Mouse (Mus musculus): Measurements from ENCODE around the gene Snd1.
A peak's percentile ranks its signal among the peaks of the same experiment; 100 is the strongest.

The Snd1 gene

DNA sequence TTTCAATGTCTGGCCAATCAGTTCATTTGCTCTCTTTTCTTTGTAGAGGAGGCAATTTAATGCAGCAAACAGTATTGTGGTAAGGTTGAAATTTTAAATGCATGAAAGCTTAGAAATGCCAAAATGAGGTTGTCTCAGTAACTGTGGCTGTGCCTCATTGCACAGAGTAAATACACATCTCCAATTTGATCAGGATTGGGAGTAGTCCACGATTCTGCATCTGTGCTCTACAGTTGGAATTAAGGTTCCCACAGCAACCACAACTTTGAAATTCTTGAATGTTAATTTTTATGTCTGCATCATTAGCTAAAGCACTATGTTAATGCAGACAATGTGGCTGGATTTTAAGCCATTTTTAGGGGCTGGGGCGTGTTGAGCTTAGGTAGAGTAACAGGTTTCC lies 72.0 kb downstream of the Snd1 start:
- no peak for DNase-seq (ENCODE audit: low spot score)

- DNase-seq (ENCODE audit: low spot score): peak; percentile 88
Observed at GRCm38 (mm10) chr6:28549374-28549773, 74.4 kb downstream of the Snd1 start.

DNA sequence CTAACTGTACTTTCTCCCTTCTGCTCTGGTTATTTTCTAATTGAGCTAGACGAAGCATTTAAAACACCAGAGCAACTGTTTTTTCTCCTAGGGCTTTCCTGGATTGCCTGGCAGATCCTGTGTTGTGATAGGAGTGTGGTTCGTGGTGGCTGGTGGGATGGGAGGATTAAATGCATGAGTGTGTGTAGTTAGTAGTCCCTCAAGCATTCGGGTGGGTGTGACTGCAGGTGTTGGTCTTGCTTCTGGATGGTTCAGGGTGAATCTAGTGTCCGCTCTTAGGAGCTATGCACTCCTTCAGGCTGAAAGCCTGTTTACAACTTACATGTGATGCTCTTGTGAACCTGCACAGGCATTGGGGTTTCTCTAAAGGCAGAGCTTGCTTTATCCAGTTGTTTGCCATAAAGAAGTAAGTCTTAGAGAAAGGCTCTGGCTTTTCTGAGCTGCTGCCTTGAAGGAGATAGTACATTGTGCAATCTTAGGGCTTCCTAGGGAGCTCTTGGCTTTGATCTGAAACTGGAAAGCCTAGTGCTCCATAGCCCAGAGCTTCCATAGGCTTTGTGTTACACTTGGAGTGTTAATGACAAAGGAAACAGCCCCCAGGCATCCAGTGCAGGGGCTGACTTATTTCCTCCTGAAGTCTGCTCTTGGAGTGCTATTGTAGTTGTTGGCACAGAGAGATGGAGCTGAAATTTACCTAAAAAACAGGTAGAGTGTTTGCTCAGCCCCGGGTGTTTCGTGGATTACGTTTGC lies 75.5 kb downstream of the Snd1 start:
- DNase-seq (ENCODE audit: low spot score): no peak

GRCm38 (mm10) chr6:28554470-28554869 lies 79.5 kb downstream of the Snd1 start:
- DNase-seq (ENCODE audit: low spot score): no peak

GRCm38 (mm10) chr6:28555002-28555401 lies 80.1 kb downstream of the Snd1 start:
- no peak for DNase-seq (ENCODE audit: low spot score)

GRCm38 (mm10) chr6:28555428-28555827 lies 80.5 kb downstream of the Snd1 start:
- no peak for DNase-seq (ENCODE audit: low spot score)

GRCm38 (mm10) chr6:28557728-28558127 lies 82.8 kb downstream of the Snd1 start:
- DNase-seq (ENCODE audit: low spot score): no peak

DNA sequence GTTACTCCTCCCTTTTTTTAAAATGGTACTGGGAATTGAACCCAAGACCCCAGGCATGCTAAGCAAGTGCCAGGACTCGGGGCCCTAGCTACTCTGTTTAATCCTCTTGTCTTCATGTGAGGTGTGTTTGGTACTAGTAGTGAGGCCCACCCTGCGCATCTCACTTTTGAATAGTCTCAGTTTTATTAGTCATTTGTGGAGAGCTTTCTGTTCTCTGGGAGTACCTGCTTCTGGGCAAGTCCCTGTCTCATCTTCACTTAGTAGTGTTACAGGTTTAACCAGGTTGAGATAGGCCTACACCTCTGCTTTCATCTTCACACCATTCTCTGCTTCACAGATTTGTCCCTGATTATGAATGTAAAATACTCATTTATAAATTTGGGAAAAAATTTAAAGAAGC lies 84.5 kb downstream of the Snd1 start:
- no peak for DNase-seq (ENCODE audit: low spot score)

DNA sequence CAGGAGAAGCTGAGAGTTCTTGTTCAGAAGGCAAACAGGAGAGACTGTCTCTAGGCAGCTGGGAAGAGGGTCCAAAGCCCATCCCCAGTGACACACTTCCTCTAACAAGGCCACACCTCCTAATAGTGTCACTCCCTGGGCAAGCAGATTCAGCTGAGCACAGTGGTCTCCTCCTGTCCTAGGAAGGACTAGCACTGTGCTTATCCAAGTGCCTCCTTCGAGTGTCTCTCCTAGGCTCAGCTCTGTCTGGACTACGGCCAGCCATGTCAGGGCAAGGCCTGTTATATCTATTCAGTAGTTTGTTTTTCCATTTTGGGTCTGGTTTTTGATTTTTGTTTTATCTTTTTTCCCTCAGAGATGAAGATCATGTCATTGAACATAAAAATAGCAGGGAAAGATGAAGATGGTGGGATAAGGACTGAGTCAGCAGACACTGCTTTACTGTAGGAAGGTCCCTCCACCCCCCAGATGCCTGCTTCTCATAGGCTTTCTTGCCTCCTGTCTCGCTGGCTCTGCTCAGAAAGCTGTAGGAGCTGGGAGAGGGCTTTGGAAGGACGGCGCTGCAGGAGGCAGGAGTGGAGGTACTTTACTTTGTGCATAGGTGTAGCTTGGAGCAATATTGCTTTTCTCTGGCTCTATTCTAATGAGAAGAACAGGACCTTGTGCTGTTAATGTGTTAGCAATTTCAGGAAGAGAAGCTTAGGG lies 86.5 kb downstream of the Snd1 start:
- DNase-seq (ENCODE audit: low spot score): peak; percentile 33

- DNase-seq (ENCODE audit: low spot score): no peak
Observed at GRCm38 (mm10) chr6:28562323-28563044, 87.5 kb downstream of the Snd1 start.

DNA sequence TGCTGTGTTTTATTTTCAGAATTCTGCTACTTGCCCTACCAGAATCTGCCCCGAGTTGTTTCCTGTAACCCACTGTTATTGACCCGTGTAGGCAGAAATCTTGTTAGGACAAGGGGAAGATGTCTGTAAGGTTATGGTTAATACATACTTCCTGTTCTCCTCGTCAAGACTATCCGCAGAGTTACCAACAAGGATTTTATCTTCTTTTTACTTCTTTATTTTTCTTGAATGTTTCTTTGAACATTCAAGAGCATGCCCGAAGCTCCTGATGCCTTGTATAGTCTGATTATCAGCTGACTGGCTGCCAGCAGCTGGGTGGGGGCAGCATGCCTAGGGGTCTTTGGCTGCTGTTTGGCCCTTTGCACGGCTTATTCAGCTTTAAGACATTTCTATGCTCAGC lies 93.0 kb downstream of the Snd1 start:
- no peak for DNase-seq (ENCODE audit: low spot score)

DNA sequence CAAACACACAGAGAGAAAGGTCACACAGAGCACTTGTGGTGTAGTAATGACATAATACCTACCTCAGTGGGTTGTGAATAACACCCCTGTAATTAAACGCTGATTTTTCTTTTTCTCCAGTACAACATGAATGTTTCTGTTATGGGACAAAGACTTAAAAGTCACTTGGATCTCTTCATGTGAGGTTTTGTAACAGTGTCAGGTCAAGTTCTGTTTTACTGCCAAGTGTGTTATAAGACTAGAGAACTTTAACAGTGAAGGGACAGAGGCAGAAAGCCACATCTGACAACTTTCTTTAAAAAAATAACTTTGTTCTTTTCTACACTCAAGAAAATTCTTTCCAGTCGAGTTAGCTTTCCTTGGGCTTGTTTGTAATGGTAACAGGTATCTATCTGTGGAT lies 97.0 kb downstream of the Snd1 start:
- DNase-seq (ENCODE audit: low spot score): peak; percentile 67

- no peak for DNase-seq (ENCODE audit: low spot score)
Observed at GRCm38 (mm10) chr6:28572991-28573759, 98.2 kb downstream of the Snd1 start.

DNA sequence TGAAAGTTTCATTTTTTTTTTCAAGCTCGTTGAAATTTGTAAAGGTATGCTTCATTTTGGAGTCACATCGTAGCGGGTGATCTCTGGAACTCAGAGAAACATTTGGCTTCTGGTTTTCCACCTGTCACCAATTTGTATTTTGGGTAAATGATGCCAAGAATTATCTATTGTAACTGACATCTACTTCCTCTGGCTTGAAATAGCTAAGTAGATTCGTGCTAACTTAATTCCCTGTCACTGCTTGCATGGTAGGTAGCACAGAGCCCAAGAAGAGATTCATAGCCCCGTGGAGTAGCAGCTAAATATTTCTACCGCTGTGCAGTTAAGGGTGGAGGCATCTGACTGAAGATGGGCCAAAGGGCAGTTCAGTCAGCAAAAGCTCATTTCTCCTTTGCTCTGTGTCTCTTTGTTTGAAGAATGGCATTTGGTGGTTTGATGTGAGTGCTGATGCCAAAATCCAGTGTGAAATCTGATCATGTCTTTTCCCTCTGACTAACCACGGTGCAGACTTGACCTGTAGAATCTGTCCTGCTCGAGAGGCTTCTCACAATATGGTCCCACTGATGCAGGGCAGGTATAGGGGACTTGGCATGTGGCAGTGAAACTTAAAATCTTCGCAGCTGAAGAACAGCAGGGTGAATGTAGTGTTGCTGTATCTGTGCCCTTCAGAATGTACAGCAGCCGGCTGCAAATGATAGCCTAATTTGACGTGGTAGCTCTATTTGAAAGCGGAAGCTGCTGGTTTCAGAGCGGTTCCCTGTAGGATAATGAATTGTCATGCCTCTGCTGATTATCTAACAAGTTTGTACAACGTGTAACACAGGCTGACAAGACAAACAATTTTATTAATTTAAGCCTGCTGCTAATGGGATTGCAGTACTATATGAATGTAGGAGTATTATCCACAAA lies 101.7 kb downstream of the Snd1 start:
- no peak for DNase-seq (ENCODE audit: low spot score)

- DNase-seq (ENCODE audit: low spot score): no peak
Observed at GRCm38 (mm10) chr6:28582847-28583246, 107.9 kb downstream of the Snd1 start.

GRCm38 (mm10) chr6:28583399-28583798 lies 108.5 kb downstream of the Snd1 start:
- DNase-seq (ENCODE audit: low spot score): no peak

GRCm38 (mm10) chr6:28586806-28587205 lies 111.9 kb downstream of the Snd1 start:
- DNase-seq (ENCODE audit: low spot score): peak; percentile 83

- DNase-seq (ENCODE audit: low spot score): no peak
Observed at GRCm38 (mm10) chr6:28588494-28589171, 113.7 kb downstream of the Snd1 start.

DNA sequence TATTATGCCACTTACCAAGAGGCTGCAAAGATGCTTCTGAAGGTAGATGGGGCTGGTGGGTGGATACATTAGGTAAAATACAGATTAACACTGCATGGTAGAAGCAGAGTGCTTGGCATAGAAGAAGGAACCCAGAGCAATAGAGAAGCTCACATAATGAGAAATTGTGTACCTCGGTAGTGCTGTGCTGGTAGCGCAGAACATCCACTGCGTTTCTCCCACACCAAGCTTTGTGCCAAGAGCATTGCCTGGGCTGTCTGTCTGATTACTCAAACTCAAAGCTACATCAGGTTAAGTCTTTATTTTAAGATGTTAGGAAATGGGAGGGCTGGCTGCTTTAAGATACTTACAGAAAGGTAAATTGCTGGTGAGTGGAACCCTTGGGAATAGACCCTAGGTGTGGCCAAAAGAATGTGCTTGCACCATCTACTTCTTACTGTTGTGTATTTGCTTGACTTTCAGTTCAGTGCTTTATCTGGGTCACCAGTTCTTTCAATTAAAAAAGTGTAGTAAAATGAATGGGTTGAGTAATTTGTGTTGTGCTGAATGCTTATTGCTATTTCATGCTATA lies 117.5 kb downstream of the Snd1 start:
- no peak for DNase-seq (ENCODE audit: low spot score)

- DNase-seq (ENCODE audit: low spot score): no peak
Observed at GRCm38 (mm10) chr6:28593708-28594107, 118.8 kb downstream of the Snd1 start.
